Mouse (Mus musculus) kidney, postnatal 4 days (tissue): Measurements from ENCODE around the gene Piwil4.

Experiments
- DNase-seq, 2 experiments: peaks; one replicate each; pipeline ENCODE4 v3.0.0; 2021; ENCODE audit warnings: mixed read lengths in 2 of 2

Gene Piwil4

DNA sequence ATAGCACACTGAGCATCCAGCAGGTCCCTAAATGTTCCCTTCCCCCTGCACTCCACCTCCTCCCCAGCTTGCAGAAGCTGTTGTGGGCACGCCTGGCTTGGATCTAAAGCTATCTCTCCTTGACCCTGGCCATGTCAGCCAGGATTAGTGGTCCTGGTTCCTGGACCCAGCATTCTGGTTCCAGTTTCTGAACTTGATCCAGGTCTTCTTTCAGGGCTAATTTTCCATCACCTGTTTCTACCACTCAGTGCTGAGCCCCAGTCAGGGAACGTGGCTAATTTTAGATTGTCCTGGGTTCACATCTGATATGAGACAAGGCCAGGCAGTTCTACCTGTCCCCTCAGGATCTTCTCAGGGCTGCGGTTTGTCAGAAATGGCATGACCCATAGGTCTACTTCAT, 74.5 kb downstream of the Piwil4 start:
- DNase-seq, result no peak

DNA sequence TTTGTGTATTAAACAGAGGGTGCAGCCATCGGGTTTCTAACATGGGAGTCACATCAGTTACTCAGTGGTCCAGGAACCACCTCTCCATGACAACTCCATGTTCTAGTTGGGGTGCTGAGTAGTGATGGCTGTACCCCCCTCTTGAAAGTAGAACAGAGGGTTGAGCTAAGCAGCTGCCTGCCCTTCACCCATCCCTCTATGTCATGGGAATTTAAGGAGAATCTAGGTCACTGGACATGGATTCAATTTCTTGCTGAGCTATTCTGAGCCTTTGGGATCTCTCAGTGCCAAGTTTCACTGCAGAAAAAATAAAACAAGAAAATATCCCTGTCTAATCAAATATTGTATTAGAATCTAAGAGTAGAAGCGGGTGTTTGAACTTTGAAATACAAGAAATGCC, 76.9 kb downstream of the Piwil4 start:
- no peak for DNase-seq

DNA sequence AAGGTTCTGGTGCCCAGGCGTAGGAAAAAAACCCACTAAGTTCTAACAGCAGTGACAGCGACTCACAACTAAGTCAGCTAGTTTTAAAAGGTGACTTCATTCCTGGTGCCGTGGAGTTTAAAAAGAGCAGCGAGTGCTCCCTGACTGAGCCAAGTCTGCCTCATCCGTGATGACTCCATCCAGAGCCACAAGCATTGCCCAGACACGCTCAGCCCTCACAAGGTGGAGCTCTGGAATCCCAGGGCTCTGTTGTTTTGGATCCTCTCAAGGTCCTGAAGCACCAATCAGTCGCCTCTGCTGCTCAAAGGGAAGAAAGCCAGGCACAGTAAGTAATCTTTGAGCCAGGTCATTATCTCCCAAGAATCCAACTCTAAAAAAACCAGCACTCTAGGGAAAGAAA, 77.7 kb downstream of the Piwil4 start:
- no peak for DNase-seq

DNA sequence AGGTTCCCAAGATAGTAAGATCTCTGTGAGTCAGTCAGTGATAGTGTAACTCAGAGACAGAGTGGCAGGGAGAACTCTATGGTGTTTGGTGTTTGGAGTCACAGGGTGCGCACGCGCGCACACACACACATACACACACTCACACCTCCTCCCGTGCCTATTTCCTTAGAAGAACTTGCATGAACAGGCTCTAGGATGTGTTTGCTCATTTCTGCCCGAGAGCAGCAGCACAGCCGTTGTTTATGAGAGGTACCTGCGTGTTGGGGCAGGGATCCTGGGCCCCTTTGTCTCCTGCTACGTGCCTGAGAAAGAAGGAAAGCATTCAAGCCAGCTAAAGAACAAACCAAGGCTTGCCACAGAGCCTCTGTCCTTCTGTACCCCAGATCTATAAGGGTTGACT, 78.4 kb downstream of the Piwil4 start:
- no peak for DNase-seq

DNA sequence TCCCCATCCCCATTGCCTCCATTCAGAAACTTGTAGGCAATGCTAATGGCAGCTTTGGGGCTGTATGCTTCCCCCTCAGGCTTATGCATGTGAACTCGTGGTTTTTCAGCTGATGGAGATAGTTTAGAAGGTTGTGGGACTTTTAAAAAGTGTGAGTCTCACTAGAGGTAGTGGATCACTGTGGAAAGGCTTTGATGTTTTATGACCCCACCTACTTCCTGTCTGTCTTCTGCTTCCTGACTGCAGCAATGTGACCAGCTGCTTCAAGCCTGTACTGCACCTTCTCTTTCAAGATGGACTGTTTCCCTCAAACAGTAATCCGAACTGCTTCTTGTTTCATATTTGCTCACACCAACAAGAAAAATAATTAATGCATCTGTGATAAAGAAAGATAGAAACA, 82.6 kb downstream of the Piwil4 start:
- no peak for DNase-seq

DNA sequence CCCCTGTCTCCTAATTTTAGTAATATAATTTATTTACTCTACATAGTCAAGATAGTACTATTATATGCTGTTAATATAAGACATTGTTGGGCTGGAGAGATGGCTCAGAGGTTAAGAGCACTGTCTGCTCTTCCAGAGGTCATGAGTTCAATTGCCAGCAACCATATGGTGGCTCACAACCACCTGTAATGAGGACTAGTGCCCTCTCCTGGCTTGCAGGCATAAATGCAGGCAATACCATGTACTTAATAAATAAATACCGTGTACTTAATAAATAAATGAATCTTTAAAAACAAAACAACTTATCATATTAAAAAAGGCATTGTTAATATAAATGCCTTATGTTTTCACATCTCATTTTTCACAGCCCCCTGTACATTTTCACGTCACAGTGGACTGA, 86.5 kb downstream of the Piwil4 start:
- DNase-seq, result no peak

DNA sequence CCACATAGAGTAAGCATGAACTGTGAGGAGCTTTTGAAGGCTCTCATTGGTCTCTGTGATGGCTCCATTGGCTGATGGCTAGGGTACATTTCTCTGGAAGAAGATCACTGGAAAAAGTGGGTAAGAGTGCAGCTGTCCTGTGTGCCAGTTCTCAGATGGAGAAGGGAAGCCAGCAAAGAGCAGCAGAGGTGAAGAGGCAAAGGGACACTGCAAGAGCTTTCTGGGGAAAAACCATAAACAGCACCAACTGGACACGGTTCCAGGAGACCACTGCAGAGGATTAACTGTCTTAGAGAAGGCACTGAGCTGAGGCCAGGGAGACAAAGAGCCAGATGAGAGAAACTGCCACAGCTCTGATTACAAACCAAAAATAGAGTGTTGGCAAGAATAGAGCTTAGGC, 87.8 kb downstream of the Piwil4 start:
- DNase-seq, result no peak

DNA sequence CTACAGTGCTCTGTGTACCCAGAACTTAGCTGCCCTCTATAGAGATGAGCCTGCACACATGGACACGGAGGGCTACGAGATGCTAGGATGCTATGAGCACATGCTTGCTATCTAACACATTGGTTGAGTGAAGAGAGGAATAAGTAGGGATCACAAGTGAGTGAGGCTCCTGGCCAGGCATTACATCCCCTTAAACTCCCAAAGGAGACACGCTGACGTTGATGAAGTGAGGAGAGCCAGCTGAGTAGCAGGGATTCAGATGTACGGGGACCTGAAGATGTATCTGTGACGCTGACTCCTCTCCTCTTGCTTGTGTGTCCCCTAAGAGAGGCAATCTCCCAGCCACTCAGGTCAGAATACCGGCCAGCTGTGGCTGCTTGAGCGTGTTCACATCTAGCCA, 92.7 kb downstream of the Piwil4 start:
- DNase-seq, result no peak

DNA sequence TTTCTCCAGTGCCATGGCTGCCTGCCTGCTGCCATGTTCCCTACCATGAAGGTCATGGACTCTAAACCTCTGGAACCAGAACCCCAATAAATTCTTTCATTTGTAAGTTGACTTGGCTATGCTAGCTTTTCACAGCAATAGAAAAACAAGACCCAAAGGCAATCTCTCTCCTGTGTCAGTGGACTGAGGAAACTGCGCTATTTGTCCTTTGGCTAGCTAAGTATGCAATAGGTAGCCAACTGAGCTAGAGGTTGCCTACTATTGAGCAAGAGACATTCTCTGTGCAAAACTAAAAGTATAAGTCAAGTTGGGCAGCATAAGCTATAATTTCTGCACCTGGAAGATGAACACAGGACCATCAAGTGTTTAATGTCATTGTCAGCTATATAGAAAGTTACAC, 93.9 kb downstream of the Piwil4 start:
- no peak for DNase-seq
